Mouse (Mus musculus): ENCODE results near the gene Zfp160.
"Not testable (repeated sequence)": the region's sequence is repeated elsewhere in the genome, so short reads cannot be mapped to it uniquely, and the experiment has no call there.

Zfp160 gene

GRCm38 (mm10) chr17:21008382-21009331 lies at the start of gene Zfp160:
Gene Zfp160, plus strand, starts transcription at chr17:21008903.
- DNase-seq, result peak; percentile 77 to 82

GRCm38 (mm10) chr17:20960386-20960785 lies 48.3 kb upstream of the Zfp160 start:
- DNase-seq, result no peak

DNA sequence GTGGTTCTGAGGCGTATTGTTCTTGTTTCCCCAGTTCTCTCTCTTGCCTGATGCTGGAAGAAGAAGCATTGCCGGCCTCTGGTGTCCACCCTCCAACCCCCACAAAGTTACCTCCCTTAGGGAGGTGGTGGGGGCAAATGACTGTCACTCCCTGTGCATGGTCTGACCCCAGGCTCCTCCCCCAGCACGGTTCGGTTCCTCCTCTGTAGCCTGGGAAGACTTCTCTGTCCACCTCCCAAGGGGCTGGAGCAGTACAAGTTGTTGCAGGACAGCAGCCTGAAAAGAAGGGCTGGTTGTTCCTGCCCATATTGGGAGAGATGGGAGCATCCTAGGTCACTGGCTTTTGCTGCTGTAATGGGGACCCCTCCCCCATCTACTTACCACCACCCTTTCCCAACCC lies 43.3 kb upstream of the Zfp160 start:
- no peak for DNase-seq

DNA sequence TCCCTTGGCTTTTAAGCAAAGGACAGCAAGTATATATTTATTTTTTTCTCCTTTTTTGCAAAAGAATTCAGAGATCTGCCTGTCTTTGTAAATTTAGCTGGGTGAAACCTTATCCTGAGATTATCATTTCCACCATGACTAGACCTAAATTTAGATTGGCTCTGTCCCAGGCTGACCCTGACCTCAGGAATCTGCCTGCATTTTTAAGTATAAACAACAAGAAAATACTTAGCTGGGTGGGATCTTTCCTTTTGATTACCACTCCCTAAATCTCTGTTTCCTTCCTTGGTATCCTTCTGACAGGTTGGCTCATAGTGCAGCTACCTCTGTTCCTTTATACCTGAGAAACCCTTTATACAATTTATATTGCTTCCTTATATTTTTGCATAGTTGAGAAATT lies 42.0 kb upstream of the Zfp160 start:
- no peak for DNase-seq

DNA sequence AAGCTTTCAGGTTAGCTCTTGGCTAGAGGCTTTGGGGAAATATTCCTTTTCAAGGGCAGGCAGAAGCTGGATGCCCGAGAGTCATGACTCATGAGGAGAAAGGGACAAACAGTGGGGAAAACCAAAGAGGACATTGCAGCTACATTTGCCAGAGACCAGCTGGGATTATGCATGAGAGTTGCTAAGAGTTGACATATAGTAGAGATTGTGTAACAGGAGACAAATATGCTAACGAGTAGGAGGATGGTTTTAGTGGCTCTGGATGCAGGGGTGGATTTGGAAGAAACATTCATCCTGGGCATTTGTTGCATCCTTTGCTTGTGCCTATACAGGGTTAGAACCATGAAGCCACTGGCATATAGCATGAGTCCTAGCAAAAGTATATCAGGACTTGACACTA lies 15.0 kb upstream of the Zfp160 start:
- DNase-seq, result no peak

- no peak for DNase-seq
These were observed 12.3 kb upstream of the Zfp160 start, which contains the start of gene Vmn1r233 for GRCm38 (mm10) chr17:20996364-20996763. Gene Vmn1r233, minus strand, starts transcription at chr17:20996464.

DNA sequence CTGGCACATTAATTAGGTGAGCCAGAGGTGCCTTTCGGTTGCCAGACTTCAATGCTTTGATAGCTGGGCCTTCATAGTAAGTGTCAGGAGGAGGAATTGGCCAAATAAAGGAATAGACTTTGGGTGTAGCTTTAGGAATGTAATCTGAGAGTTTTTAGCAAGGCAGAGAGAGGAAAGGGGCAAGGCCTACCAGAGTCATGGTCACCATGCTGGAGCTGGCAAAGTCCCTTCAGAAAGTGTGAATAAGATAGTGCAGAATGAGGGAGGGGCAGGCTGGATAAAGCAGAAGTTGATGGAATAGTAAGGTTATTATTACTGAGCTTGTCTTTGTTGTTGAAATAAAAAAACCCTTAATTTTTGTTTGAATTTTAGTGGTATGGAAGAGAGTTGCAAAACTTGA lies 1.0 kb downstream of the Zfp160 start:
- DNase-seq, result no peak

GRCm38 (mm10) chr17:21018410-21019080 lies 9.8 kb downstream of the Zfp160 start:
- DNase-seq, result no peak

DNA sequence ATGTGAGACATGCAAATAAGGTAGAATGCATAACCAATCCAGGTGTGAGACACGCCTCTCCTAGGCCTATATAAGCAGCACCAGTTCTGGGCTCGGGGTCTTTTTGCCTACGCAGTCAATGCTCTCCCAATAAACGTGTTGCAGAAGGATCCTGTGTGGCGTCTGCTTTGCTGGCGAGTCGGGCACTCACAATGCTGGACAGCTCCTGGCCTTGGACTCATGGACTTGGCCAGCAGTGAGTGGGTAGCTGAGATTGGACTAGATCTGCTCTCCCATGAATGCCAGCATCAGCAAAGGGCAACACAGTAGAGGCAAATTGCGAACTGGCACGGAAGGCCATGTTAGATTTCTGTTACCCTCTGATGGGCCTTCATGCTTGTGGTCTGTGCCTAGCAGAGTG lies 39.3 kb downstream of the Zfp160 start:
- not testable (repeated sequence) for DNase-seq

- DNase-seq, result no peak
These were observed 42.2 kb downstream of the Zfp160 start for GRCm38 (mm10) chr17:21050901-21051300.

DNA sequence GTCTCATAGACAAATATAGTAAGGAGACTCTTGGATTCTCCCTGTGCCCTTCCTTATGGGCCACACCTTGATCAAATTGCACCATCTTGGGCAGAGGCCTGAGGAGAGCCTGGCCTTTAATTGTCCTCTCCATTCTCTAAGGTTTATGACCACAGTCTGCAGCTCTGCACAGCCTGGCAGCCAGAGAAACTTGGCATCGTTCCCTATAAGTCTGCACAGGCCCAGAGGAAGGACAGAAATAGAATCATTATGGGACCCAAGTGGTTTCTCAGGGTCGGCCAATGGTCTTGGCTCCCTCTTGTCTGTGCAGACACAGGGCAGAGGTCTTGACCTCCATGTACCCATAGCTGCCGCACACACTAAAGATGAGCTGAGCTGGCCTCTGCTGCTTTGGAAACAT lies 42.6 kb downstream of the Zfp160 start:
- not testable (repeated sequence) for DNase-seq

- not testable (repeated sequence) for DNase-seq
These were observed 43.2 kb downstream of the Zfp160 start for GRCm38 (mm10) chr17:21051919-21052318.

- no peak for DNase-seq
These were observed 44.6 kb downstream of the Zfp160 start for GRCm38 (mm10) chr17:21053267-21053666.

- DNase-seq, result not testable (repeated sequence)
These were observed 46.4 kb downstream of the Zfp160 start for GRCm38 (mm10) chr17:21055111-21055510.

DNA sequence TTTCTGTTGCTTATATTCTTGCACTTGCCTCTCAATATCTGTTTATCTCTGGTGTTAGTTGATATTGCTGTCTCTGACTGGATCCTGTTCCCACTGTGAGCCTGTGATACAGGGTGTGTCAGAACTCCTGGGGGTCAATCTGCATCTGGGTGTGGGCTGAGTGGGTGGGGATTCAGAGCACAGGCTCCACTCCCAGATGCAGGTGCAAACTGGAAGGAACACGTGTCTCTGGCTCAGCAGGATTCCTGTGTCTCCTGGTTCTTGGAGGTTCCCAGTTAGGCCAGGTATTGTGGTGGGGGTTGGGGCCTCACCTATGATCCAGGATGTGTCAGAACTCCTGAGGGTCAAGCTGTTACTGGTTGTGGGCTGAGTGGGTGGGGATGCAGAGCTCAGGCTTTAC lies 56.8 kb downstream of the Zfp160 start:
- DNase-seq, result no peak

GRCm38 (mm10) chr17:21067036-21067435 lies 58.3 kb downstream of the Zfp160 start:
- DNase-seq, result no peak

DNA sequence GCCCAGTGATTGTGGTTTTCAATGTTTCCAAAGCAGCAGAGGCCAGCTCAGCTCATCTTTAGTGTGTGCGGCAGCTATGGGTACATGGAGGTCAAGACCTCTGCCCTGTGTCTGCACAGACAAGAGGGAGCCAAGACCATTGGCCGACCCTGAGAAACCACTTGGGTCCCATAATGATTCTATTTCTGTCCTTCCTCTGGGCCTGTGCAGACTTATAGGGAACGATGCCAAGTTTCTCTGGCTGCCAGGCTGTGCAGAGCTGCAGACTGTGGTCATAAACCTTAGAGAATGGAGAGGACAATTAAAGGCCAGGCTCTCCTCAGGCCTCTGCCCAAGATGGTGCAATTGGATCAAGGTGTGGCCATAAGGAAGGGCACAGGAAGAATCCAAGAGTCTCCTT lies 60.7 kb downstream of the Zfp160 start:
- DNase-seq, result not testable (repeated sequence)

DNA sequence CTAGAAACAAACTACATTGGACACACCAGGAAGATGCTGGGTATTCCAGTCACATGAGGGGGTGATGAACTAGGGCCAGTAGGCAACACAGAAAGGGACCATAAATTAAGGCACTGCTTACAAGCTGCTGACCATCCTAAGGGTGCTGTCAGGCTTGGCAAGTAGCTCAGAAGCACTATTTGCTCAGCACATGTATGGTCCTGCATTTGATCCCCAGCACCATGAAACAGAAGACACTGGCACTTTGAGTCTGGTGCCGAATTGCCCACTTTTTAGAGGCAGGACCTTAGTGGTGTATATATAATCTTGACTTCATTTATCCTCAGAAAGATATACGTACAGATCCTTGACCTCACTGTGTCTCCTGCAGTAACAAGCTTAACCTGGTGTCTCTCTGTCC lies 62.3 kb downstream of the Zfp160 start:
- DNase-seq, result not testable (repeated sequence)
